In the genomic region with DNA sequence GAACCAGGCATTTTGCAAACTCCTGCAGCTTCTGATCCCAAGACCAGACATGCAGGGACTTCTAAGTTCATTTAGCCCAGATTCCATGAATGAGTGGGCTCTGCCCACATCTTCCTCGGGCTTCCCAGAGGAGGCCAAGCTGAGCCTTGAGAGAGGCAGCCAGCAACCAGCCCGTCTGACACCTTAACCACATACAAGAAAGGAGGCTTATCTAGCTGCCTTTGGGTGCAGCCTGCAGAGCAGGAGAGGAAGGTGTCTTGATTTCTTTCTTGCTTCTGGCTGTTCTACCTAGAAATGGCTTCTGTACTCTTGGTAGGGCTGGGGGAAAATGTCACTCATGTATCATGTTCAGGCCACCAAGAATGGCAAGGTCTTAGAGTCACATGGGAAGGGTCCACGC, we compare ENCODE assay signal across 18 mouse cellular contexts. TPM values are rescaled to one million over a fixed set of nuclear protein-coding genes. Genes with fewer than 3 reads are reported as not detected.
"Had no signal": no experiment of that assay in that cellular context is flagged by ENCODE, and none has a peak within 500 bp of the region (broad histone marks: within the 10 kb centered on the region; RNA-seq: fewer than 3 reads in every experiment).

No protein-coding gene starts in this region.

- DNase-seq: kidney, adult 8-10 months; kidney, postnatal 10 days; kidney, postnatal 36 days; layer of hippocampus, postnatal 36 days; left cerebral cortex, postnatal 4 days; liver, postnatal 0 days; lung, embryonic 14.5 days; midbrain, embryonic 14.5 days; right cerebral cortex, adult 18-20 months; right cerebral cortex, postnatal 14 days; right cerebral cortex, postnatal 4 days; thymus, adult 18-20 months; thymus, postnatal 36 days had no signal

- ATAC-seq: liver, postnatal 0 days; lung, postnatal 0 days had no signal

RNA-seq across cellular contexts. Expression of a gene that starts 11.8 kb away (rescaled TPM):
- total RNA-seq: layer of hippocampus, postnatal 10 days; layer of hippocampus, postnatal 36 days; left cerebral cortex, postnatal 10 days; midbrain, postnatal 0 days had no signal
- polyA plus RNA-seq: midbrain, embryonic 11.5 days; midbrain, embryonic 14.5 days; midbrain, postnatal 0 days had no signal
